Mouse (Mus musculus): ENCODE data around the gene Ica1l. TPM values are rescaled to one million over a fixed set of nuclear protein-coding genes. Genes with fewer than 3 reads are reported as not detected.

Ica1l gene
- polyA plus RNA-seq, 1 experiment = 0.02 TPM

- no peaks in the 10 kb centered on the region for H3K79me2 ChIP-seq (ENCODE audit: control insufficient read depth, insufficient read depth)
- TF ChIP-seq TCF12 (IDR thresholded peaks at IDR 0.05; ENCODE audit: insufficient read depth, poor library complexity, severe bottlenecking) = no peak
- no peak for TF ChIP-seq E2F4 (IDR thresholded peaks at IDR 0.05; ENCODE audit: insufficient read depth)
- TF ChIP-seq POLR2AphosphoS2 (IDR thresholded peaks at IDR 0.05; ENCODE audit: insufficient read length, low read depth) = no peak
- no peak for TF ChIP-seq SRF (IDR thresholded peaks at IDR 0.05; ENCODE audit: control insufficient read depth, insufficient read length, low read depth)
- TF ChIP-seq MYOG (IDR thresholded peaks at IDR 0.05; ENCODE audit: control insufficient read depth in 1 of 3, insufficient read depth in 1 of 3, insufficient read length in 2 of 3, low read depth in 2 of 3) = no peak
- no peak for TF ChIP-seq TCF3 (IDR thresholded peaks at IDR 0.05; ENCODE audit: insufficient read length, low read depth)
- TF ChIP-seq USF1 (IDR thresholded peaks at IDR 0.05; ENCODE audit: low read depth) = no peak
- TF ChIP-seq REST (IDR thresholded peaks at IDR 0.05; ENCODE audit: insufficient read depth, insufficient read length) = no peak
- H3K27me3 ChIP-seq (ENCODE audit: control insufficient read depth, insufficient read depth, insufficient read length) = peaks cover 9% of the 10 kb centered on the region
- no peak overlapping the region for H3ac ChIP-seq (ENCODE audit: control insufficient read depth, insufficient read length)
- H3K4me3 ChIP-seq = no peak overlapping the region
- no peak overlapping the region for H3K4me2 ChIP-seq (ENCODE audit: low read depth)
- H3K36me3 ChIP-seq (ENCODE audit: control insufficient read depth, insufficient read depth) = no peaks in the 10 kb centered on the region
Measured at GRCm38 (mm10) chr1:60035044-60035443, 7.9 kb downstream of the Ica1l start.

- Histone ChIP-seq H3K4me3 (no peak overlapping the region), H3ac (ENCODE audit: control insufficient read depth, insufficient read length) (no peak overlapping the region), H3K27me3 (ENCODE audit: control insufficient read depth, insufficient read depth, insufficient read length) (no peaks in the 10 kb centered on the region), H3K4me2 (ENCODE audit: low read depth) (no peak overlapping the region), H3K79me2 (ENCODE audit: control insufficient read depth, insufficient read depth) (no peaks in the 10 kb centered on the region), H3K36me3 (ENCODE audit: control insufficient read depth, insufficient read depth) (no peaks in the 10 kb centered on the region)
- TF ChIP-seq MYOG (IDR thresholded peaks at IDR 0.05; ENCODE audit: control insufficient read depth in 1 of 3, insufficient read depth in 1 of 3, insufficient read length in 2 of 3, low read depth in 2 of 3) (no peak), MAX (IDR thresholded peaks at IDR 0.05; ENCODE audit: low read depth) (no peak), POLR2A (IDR thresholded peaks at IDR 0.05; ENCODE audit: insufficient read length, low read depth) (no peak), SRF (IDR thresholded peaks at IDR 0.05; ENCODE audit: control insufficient read depth, insufficient read length, low read depth) (no peak), REST (IDR thresholded peaks at IDR 0.05; ENCODE audit: insufficient read depth, insufficient read length) (no peak), TCF12 (IDR thresholded peaks at IDR 0.05; ENCODE audit: insufficient read depth, poor library complexity, severe bottlenecking) (no peak), POLR2AphosphoS2 (IDR thresholded peaks at IDR 0.05; ENCODE audit: insufficient read length, low read depth) (no peak), E2F4 (IDR thresholded peaks at IDR 0.05; ENCODE audit: insufficient read depth) (no peak), TCF3 (IDR thresholded peaks at IDR 0.05; ENCODE audit: insufficient read length, low read depth) (no peak), USF1 (IDR thresholded peaks at IDR 0.05; ENCODE audit: low read depth) (no peak), CEBPB (IDR thresholded peaks at IDR 0.05; ENCODE audit: insufficient read depth, poor library complexity, severe bottlenecking) (no peak), MYOD1 (IDR thresholded peaks at IDR 0.05; ENCODE audit: control insufficient read depth in 1 of 3, insufficient read length in 2 of 3, low read depth in 2 of 3) (no peak)
Measured at GRCm38 (mm10) chr1:60017031-60017469, 25.9 kb downstream of the Ica1l start.

GRCm38 (mm10) chr1:60016136-60016611 is 26.8 kb downstream of the Ica1l start:
- no peak overlapping the region for H3K4me2 ChIP-seq (ENCODE audit: low read depth)
- H3K79me2 ChIP-seq (ENCODE audit: control insufficient read depth, insufficient read depth) = no peaks in the 10 kb centered on the region
- H3ac ChIP-seq (ENCODE audit: control insufficient read depth, insufficient read length) = no peak overlapping the region
- H3K36me3 ChIP-seq (ENCODE audit: control insufficient read depth, insufficient read depth) = no peaks in the 10 kb centered on the region
- TF ChIP-seq TCF12 (IDR thresholded peaks at IDR 0.05; ENCODE audit: insufficient read depth, poor library complexity, severe bottlenecking) (no peak), MAX (IDR thresholded peaks at IDR 0.05; ENCODE audit: low read depth) (no peak), MYOG (IDR thresholded peaks at IDR 0.05; ENCODE audit: control insufficient read depth in 1 of 3, insufficient read depth in 1 of 3, insufficient read length in 2 of 3, low read depth in 2 of 3) (no peak)
- no peak overlapping the region for H3K4me3 ChIP-seq
- no peaks in the 10 kb centered on the region for H3K27me3 ChIP-seq (ENCODE audit: control insufficient read depth, insufficient read depth, insufficient read length)

GRCm38 (mm10) chr1:60015511-60015910 is 27.5 kb downstream of the Ica1l start:
- Histone ChIP-seq H3ac (ENCODE audit: control insufficient read depth, insufficient read length) (no peak overlapping the region), H3K79me2 (ENCODE audit: control insufficient read depth, insufficient read depth) (no peaks in the 10 kb centered on the region), H3K27me3 (ENCODE audit: control insufficient read depth, insufficient read depth, insufficient read length) (no peaks in the 10 kb centered on the region), H3K4me2 (ENCODE audit: low read depth) (no peak overlapping the region), H3K4me3 (no peak overlapping the region), H3K36me3 (ENCODE audit: control insufficient read depth, insufficient read depth) (no peaks in the 10 kb centered on the region)
- TF ChIP-seq POLR2AphosphoS2 (IDR thresholded peaks at IDR 0.05; ENCODE audit: insufficient read length, low read depth) = no peak
- no peak for TF ChIP-seq TCF3 (IDR thresholded peaks at IDR 0.05; ENCODE audit: insufficient read length, low read depth)
- TF ChIP-seq E2F4 (IDR thresholded peaks at IDR 0.05; ENCODE audit: insufficient read depth) = no peak
- no peak for TF ChIP-seq TCF12 (IDR thresholded peaks at IDR 0.05; ENCODE audit: insufficient read depth, poor library complexity, severe bottlenecking)

GRCm38 (mm10) chr1:60013779-60014178 is 29.2 kb downstream of the Ica1l start:
- TF ChIP-seq POLR2A (IDR thresholded peaks at IDR 0.05; ENCODE audit: insufficient read length, low read depth) = no peak
- no peak for TF ChIP-seq TCF12 (IDR thresholded peaks at IDR 0.05; ENCODE audit: insufficient read depth, poor library complexity, severe bottlenecking)
- no peak for TF ChIP-seq TCF3 (IDR thresholded peaks at IDR 0.05; ENCODE audit: insufficient read length, low read depth)
- no peak for TF ChIP-seq CEBPB (IDR thresholded peaks at IDR 0.05; ENCODE audit: insufficient read depth, poor library complexity, severe bottlenecking)
- TF ChIP-seq E2F4 (IDR thresholded peaks at IDR 0.05; ENCODE audit: insufficient read depth) = no peak
- no peak for TF ChIP-seq USF1 (IDR thresholded peaks at IDR 0.05; ENCODE audit: low read depth)
- TF ChIP-seq MYOD1 (IDR thresholded peaks at IDR 0.05; ENCODE audit: control insufficient read depth in 1 of 3, insufficient read length in 2 of 3, low read depth in 2 of 3) = no peak
- no peak for TF ChIP-seq REST (IDR thresholded peaks at IDR 0.05; ENCODE audit: insufficient read depth, insufficient read length)
- no peak for TF ChIP-seq POLR2AphosphoS2 (IDR thresholded peaks at IDR 0.05; ENCODE audit: insufficient read length, low read depth)
- TF ChIP-seq MAX (IDR thresholded peaks at IDR 0.05; ENCODE audit: low read depth) = no peak
- no peak for TF ChIP-seq MYOG (IDR thresholded peaks at IDR 0.05; ENCODE audit: control insufficient read depth in 1 of 3, insufficient read depth in 1 of 3, insufficient read length in 2 of 3, low read depth in 2 of 3)
- no peak for TF ChIP-seq SRF (IDR thresholded peaks at IDR 0.05; ENCODE audit: control insufficient read depth, insufficient read length, low read depth)
- Histone ChIP-seq H3K27me3 (ENCODE audit: control insufficient read depth, insufficient read depth, insufficient read length) (no peaks in the 10 kb centered on the region), H3K36me3 (ENCODE audit: control insufficient read depth, insufficient read depth) (no peaks in the 10 kb centered on the region), H3K4me2 (ENCODE audit: low read depth) (no peak overlapping the region), H3ac (ENCODE audit: control insufficient read depth, insufficient read length) (no peak overlapping the region), H3K79me2 (ENCODE audit: control insufficient read depth, insufficient read depth) (no peaks in the 10 kb centered on the region), H3K4me3 (no peak overlapping the region)

Data from myocyte (in vitro differentiated cells).